Mouse (Mus musculus) T-helper 2 cell (primary cell): Measurements from ENCODE around the gene Cd52.

ENCODE experiments used
- in situ Hi-C: fragments of 300-600 bp; cut with MboI, MseI; formaldehyde crosslinking; loops from one replicate; pipeline ENCODE4 v1.15.1; 2025; ENCODE audit warnings: high pct_unique_total_duplicates

The Cd52 gene

GRCm38 (mm10) chr4:134120192-134120805, 25.4 kb upstream of the Cd52 start:
- in situ Hi-C loops = loop anchor here (25.0 kb wide), 1 partner anchor 1992 kb away; no protein-coding TSS in a partner anchor

GRCm38 (mm10) chr4:134119644-134120043, 24.8 kb upstream of the Cd52 start:
- in situ Hi-C loops = loop anchor here (25.0 kb wide), 1 partner anchor 1993 kb away; no protein-coding TSS in a partner anchor

- in situ Hi-C loops = loop anchor here (25.0 kb wide), 1 partner anchor 1993 kb away; no protein-coding TSS in a partner anchor
Observed at GRCm38 (mm10) chr4:134119042-134119441, 24.2 kb upstream of the Cd52 start.

- in situ Hi-C loops = loop anchor here (25.0 kb wide), 1 partner anchor 1994 kb away; no protein-coding TSS in a partner anchor
Observed at GRCm38 (mm10) chr4:134118126-134118800, 23.4 kb upstream of the Cd52 start.

GRCm38 (mm10) chr4:134117012-134117411, 22.1 kb upstream of the Cd52 start:
- in situ Hi-C loops = loop anchor here (25.0 kb wide), 1 partner anchor 1995 kb away; no protein-coding TSS in a partner anchor

- in situ Hi-C loops = loop anchor here (25.0 kb wide), 1 partner anchor 1996 kb away; no protein-coding TSS in a partner anchor
Observed at GRCm38 (mm10) chr4:134116501-134116900, 21.6 kb upstream of the Cd52 start.

GRCm38 (mm10) chr4:134115215-134116144, 20.6 kb upstream of the Cd52 start:
- in situ Hi-C loops = loop anchor here (25.0 kb wide), 1 partner anchor 1997 kb away; no protein-coding TSS in a partner anchor

- in situ Hi-C loops = loop anchor here (25.0 kb wide), 1 partner anchor 1998 kb away; no protein-coding TSS in a partner anchor
Observed at GRCm38 (mm10) chr4:134114038-134114437, 19.2 kb upstream of the Cd52 start.

- in situ Hi-C loops = loop anchor here (25.0 kb wide), 1 partner anchor 1999 kb away; no protein-coding TSS in a partner anchor
Observed at GRCm38 (mm10) chr4:134113356-134113994, 18.6 kb upstream of the Cd52 start.

- in situ Hi-C loops = loop anchor here (25.0 kb wide), 1 partner anchor 2000 kb away; no protein-coding TSS in a partner anchor
Observed at GRCm38 (mm10) chr4:134112403-134112802, 17.5 kb upstream of the Cd52 start.

- in situ Hi-C loops = loop anchor here (25.0 kb wide), 1 partner anchor 2002 kb away; no protein-coding TSS in a partner anchor
Observed at GRCm38 (mm10) chr4:134110653-134111052, 15.8 kb upstream of the Cd52 start.

GRCm38 (mm10) chr4:134108196-134108595, 13.3 kb upstream of the Cd52 start:
- in situ Hi-C loops = loop anchor here (5.0 to 25.0 kb wide), 2 partner anchors 69 to 2004 kb away; no protein-coding TSS in a partner anchor

GRCm38 (mm10) chr4:134107730-134108129, 12.8 kb upstream of the Cd52 start:
- in situ Hi-C loops = loop anchor here (5.0 to 25.0 kb wide), 2 partner anchors 70 to 2005 kb away; no protein-coding TSS in a partner anchor

GRCm38 (mm10) chr4:134106105-134106504, 11.2 kb upstream of the Cd52 start:
- in situ Hi-C loops = loop anchor here (5.0 to 25.0 kb wide), 2 partner anchors 71 to 2006 kb away; no protein-coding TSS in a partner anchor

GRCm38 (mm10) chr4:134102742-134103119, 7.8 kb upstream of the Cd52 start:
- in situ Hi-C loops = loop anchor here (25.0 kb wide), 1 partner anchor 2010 kb away; no protein-coding TSS in a partner anchor

GRCm38 (mm10) chr4:134101979-134102741, 7.3 kb upstream of the Cd52 start, which contains the start of gene Ubxn11:
TSS of gene Ubxn11 (plus strand) at chr4:134102570.
- in situ Hi-C loops = loop anchor here (25.0 kb wide), 1 partner anchor 2010 kb away; no protein-coding TSS in a partner anchor

GRCm38 (mm10) chr4:134100245-134100644, 5.4 kb upstream of the Cd52 start:
- in situ Hi-C loops = loop anchor here (25.0 kb wide), 1 partner anchor 2012 kb away; no protein-coding TSS in a partner anchor

GRCm38 (mm10) chr4:134098628-134099027, 3.7 kb upstream of the Cd52 start:
- in situ Hi-C loops = no loop called here

GRCm38 (mm10) chr4:134097015-134097608, 2.2 kb upstream of the Cd52 start:
- in situ Hi-C loops = no loop called here
